Mouse (Mus musculus) gastrocnemius, postnatal 36 days (tissue): Measurements from ENCODE around the gene Tbl2. TPM values are rescaled to one million over a fixed set of nuclear protein-coding genes. Genes with fewer than 3 reads are reported as not detected.

Source experiments
- DNase-seq, 2 experiments: peaks; one replicate each; pipeline ENCODE4 v3.0.0; 2022
- intact Hi-C: fragments of 180-260 bp; cut with DNase I; formaldehyde crosslinking; loops from one replicate; pipeline ENCODE4 v1.15.1; 2025
- long read RNA-seq, 2 experiments: library from polyadenylated mRNA; stranded (forward); transcript quantifications; one replicate each; pipeline ENCODE4 v2.0.0; 2021
- total RNA-seq, 2 experiments: library from RNA; stranded (reverse); gene quantifications; 2 replicates each; pipeline ENCODE4 v1.2.3; 2021

Tbl2 gene
- 1 to 10 TPM; 9.7 to 9.8 TPM for total RNA-seq
- long read RNA-seq, experiment 1, full-length matches to known transcripts = 6 of 13 reads
- long read RNA-seq, experiment 1, partial matches to known transcripts = 3 of 13 reads
- long read RNA-seq, experiment 1, other reads (novel, unspliced or antisense) = 4 of 13 reads
- long read RNA-seq, experiment 2, full-length matches to known transcripts = 4 of 10 reads
- long read RNA-seq, experiment 2, partial matches to known transcripts = 4 of 10 reads
- long read RNA-seq, experiment 2, other reads (novel, unspliced or antisense) = 2 of 10 reads

DNA sequence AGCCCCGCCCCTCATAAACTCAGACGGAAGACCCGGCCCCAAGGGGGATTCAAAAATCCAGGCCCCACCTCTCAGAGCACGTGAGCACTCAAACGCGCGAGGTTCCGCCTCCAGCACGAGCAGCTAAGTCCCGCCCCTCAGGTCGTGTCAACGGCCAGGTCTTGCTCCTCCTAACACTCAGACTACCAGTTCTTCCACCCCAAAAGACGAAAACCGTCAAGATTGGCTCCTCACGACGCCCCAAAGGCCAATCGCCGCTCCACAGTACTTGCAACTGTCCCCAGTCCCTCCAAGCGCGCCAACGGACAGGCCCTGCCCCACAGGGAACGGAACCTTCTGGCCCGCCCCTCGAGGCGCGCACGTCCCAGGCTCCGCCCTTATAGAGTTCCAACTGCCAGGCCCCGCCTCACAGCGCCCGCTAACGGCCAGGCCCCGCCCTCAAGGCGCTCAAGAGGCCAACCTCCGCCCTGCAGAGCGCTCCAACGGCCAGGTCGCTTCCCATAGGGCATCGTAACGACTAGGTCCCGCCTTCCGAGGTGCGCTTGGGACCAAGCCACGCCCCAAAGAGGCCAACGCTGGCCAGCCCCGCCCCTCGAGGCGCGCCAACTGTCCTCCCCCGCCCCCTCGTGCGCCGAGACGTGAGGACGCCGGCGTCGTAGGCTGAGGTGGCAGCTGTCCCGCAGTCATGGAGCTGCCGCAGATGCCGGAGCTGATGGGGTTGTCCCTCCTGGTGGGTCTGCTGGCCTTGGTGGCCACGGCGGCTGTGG, at the start of gene Tbl2:
Gene Tbl2, plus strand, starts transcription at position 605 of the 767 bp plus-strand sequence.
- intact Hi-C loops = no loop called here
- DNase-seq = peak; percentile 98 to 99

DNA sequence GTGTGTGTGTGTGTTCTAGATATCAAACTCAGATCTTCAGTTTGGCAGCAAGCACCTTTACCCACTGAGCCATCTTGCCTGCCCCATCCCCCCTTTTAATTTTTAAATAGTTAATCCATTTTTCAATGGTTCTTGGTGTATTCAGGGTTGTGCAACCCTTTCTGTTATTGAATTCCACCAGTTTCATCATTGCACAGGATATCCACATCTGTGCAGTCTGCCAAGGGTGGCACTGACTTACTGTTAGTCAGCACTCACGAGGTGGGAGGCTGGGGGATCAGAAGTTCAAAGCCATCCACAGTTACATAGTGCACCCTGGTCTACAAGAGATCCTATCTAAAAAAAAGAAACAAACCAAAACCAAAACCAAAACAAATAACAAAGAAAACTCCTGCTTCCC, 48.5 kb upstream of the Tbl2 start:
- intact Hi-C loops = loop anchor here (5.0 kb wide), 1 partner anchor 84 kb away; no protein-coding TSS in a partner anchor
- DNase-seq = no peak

DNA sequence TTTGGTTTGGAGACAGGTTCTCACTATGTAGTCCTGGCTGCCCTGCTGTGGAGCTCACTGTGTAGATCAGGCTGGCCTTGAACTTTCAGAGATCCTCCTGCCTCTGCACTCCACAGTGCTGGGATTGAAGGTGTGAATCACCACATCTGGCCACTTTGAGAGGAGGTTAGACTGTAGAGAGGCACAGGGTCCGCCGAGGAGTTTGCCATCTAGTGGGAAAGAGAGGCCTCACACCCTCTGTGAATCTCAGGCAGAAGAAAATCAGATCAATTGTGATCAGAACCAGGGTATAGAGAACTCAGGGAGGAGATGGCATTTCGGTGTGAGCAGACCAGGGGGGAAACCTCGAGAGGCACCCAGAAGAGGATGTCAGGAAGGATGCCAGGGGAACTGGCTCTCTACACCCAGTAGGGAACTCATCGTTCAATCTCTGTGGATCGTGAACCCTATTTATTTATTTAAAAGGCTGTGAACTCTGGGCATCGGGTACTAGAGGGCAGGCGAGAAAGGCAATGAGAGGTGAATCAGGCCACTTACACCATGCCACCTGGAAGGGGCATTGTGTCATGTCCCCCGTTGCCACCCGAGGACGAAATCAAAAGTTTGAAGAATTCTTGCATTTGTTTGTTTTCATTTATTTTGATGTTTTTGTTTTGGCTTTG, 45.3 kb upstream of the Tbl2 start:
- DNase-seq = no peak
- intact Hi-C loops = loop anchor here (5.0 kb wide), 1 partner anchor 87 kb away; no protein-coding TSS in a partner anchor

DNA sequence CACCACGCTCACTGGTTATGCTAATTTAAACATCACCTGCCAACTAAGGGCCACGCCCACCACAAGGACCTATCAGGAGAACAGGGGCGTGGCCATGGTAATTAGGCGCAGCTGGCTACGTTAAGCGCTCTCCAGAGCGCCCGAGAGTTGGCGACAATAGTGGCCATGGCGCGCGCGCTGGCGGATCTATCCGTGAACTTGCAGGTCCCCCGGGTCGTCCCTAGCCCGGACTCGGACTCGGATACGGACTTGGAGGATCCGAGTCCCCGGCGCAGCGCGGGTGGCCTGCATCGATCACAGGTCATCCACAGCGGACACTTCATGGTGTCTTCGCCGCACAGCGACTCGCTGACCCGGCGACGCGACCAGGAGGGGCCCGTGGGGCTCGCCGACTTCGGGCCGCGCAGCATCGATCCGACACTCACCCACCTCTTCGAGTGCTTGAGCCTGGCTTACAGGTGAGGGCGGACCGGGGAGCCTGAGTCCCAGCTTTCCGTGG, 42.6 kb upstream of the Tbl2 start:
- peak; percentile 73 for DNase-seq
- intact Hi-C loops = no loop called here

DNA sequence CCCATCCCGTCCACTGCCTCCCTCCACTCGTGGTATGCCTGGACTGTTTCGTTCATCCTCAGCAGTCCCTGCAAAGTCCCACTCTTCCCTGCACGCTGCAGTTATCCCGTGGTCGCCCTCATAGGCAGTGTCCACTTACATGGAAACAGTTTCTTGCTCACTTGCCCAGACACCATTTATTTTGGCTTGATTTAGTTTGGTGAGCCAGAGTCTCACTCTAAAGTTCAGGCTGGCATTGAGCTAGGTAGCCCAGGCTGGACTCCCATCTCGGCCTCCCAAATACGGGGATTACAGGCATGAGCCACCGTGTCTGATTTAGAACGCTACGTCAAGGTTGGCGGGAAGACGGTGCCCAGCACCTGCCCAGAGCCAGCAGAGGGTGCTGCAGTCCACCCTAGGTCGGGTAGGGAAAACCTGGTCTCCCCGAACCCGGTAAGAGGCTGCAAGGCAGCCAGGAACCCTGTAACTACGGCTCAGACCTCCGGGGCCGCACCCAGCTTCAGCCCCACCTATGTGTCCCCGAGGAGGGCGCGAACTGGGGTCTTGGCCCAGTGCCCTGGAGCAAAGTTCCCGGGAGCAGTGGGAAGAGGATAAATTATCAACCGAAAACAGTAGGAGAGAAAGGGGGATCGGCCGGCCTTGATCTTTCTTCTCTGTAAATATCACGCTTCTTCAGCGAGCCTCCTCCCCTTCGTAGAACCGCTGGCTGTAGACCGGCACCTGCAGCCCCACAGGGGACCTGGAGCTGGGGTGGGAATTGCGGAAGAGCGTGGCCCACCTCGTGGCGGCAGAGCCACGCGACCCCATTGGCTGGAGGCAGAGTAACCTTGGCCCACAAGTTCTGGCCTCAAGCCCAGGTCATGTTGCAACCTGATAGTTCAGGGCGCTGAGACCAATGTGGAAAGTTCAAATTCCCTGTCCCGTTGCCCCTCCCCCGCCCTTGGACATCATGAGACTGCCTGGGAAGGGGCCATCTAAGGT, 41.6 kb upstream of the Tbl2 start:
- intact Hi-C loops = no loop called here
- peak; percentile 72 to 86 for DNase-seq

DNA sequence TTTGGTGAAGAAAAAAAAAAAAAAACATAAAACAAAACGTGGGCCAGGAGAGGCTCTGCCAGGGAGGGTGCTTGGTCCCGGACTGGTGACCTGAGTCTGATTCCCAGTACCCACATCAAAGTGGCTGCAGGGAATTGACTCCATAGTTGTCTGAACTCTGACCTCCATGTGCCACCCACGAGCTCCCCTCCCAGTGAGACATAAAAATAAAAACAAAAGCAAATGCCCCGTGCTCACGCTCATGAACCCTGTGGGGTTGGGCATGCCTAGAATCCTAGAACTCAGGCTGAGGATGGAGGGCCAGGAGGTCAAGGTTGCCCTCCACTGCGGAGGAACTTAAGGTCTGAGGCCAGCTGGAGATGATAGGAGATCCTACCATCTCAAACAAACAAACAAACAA, 40.4 kb upstream of the Tbl2 start:
- DNase-seq = no peak
- intact Hi-C loops = no loop called here

DNA sequence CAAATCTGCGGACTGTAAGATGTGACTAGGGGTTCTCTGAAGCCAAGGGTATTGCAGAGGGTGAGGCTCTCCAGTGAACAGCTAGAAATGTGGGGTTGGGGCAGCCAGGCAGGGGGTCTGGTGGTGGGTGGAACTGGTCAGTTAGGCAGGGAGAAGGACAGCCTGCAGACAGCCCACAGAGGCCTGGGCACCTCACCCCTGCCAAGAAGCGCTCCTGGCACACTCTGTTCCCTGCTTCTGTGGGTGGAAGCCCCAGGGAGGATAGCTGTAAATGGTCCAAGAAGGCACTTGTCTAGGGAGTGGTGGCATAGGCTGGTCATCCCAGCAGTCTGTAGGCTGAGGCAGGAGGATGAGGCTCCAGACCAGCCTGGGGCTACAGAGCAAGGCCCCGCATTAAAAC, 40.0 kb upstream of the Tbl2 start:
- intact Hi-C loops = no loop called here
- DNase-seq = peak in 1 of 2 experiments; percentile 33

DNA sequence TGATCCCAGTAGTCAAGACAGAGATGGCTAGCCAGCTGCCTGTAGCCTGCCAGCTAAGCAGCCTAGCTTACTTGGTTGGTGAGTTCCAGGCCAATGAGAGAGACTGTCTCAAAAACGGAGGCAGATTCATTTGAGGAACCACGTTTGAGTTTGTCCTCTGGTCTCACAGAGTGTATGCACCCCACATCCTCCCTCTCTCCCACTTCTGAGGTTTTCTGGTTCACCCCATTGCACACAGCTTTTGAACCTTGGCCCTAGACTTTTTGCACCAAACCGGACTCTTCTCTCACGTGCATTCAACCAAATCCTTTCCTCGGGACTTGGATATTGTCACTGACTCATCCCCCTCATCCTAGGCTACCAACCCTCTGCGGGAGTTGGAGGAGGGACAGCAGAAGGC, 39.5 kb upstream of the Tbl2 start:
- intact Hi-C loops = no loop called here
- DNase-seq = no peak

DNA sequence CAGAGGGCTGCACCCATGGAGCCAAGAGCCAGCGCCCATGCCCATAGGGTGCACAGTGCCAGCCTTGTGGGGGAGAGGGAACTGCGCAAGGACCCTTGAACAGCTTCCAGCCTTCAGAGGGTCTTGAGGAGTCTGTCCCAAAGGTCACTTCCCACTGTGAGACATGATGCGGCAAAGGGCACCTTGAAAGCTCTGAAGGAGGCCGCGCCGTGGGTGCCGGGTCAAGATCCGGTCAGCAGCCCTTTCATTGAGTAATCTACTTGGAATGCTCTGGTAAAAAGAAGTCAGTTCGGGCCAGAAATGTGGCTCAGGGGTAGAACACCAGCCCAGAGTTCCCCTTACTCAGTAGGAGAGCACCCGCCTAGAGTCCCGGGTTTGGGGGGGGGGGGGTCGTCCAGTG, 35.7 kb upstream of the Tbl2 start:
- intact Hi-C loops = no loop called here
- no peak for DNase-seq

DNA sequence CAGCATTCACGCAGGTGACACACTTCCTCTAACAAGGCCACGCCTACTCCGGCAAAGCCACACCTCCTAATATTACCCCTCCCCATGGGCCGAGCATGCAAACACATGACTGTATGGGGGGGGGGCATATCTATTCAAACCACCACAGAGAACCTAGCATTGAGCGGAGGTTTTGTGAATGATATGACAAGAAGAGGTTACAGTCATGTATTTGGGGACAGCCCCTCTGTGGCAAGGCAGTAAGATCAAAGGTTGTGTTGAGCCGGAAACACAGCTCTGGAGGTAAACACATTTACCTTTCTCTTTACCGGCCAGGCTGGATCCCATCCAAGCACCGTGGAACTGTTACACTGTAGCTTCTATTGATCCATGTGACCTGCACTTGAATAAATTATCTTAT, 34.2 kb upstream of the Tbl2 start:
- intact Hi-C loops = no loop called here
- no peak for DNase-seq

DNA sequence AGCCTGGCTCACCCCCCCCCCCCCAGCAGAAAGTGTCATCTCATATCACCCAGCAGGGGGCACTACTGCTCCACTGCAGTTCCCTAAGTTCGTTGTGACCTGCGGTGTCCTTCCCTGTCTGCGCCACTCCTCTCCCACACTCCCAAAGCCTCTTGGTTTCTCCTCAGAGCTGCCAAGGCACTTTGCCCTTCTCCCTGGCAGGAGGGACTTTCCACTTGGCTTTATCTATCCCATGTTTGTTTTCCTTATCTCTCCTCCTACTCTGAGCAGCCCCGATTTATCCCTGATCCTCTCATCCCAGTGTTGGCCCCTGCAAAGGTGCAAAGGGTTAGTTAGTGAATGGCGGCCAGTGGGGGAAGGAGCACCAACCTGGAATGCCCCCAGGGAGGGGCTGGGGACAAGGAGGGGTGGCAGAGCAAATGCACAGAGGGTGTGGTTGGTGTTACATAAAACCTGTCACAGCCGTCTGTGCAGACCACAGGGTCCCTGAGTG, 30.8 kb upstream of the Tbl2 start:
- DNase-seq = peak; percentile 45 to 54
- intact Hi-C loops = loop anchor here (2.0 kb wide), 1 partner anchor 74 kb away; no protein-coding TSS in a partner anchor

DNA sequence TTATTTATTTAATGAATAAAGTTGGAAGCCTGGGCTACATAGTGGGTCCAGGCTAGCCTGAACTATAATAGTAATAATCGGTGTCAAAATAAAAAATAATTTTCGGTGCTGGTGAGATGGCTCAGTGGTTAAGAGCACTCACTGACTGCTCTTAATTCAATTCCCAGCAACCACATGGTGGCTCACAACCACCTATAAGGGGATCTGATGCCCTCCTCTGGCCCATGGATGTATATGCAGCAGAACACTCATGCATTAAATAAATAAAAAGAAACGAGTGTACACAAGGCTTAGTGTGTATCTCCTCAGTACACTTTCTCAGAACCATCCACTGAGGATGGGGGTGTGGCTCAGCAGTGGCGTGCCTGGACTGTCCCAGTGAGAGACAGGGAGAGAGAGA, 28.7 kb upstream of the Tbl2 start:
- intact Hi-C loops = no loop called here
- DNase-seq = no peak

DNA sequence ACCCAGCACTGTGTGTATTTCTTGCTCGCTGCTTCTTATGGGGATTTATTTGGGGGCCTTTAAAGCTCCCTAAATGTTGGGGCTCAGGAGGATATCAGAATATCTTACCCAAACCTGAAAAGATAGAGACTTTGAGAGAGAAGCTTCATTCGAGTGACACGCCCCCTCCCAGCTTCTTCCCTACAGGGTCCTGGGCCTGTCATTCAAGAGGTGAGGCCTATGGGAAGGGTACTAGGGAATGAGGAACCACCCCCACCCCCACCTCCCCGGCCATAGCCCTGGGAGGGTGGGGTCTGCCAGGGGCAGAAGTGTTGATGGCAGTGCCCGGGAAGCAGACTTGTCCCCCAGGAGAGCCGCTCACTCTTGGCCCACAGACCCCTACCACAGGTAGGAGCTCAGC, 23.3 kb upstream of the Tbl2 start:
- no peak for DNase-seq
- intact Hi-C loops = no loop called here

DNA sequence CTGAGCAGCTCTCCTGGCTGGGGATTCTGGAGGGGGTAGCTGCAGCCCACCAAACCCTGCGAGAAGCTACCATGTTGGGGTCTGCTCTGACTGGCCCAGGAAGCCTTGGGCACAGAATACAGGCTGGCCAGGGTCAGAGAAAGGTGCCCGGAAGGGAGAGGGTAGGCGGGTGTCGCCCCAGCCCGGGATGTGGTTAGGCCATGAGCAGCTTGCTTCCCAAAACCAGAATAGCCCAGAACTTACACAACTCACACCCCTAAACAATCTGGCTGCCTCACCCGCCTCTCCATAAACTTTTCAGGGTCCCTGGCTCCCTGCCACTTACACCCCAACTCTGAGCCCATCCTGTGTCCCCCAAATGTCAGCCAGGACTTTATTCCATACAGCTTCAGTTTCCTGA, 21.8 kb upstream of the Tbl2 start:
- no peak for DNase-seq
- intact Hi-C loops = no loop called here

DNA sequence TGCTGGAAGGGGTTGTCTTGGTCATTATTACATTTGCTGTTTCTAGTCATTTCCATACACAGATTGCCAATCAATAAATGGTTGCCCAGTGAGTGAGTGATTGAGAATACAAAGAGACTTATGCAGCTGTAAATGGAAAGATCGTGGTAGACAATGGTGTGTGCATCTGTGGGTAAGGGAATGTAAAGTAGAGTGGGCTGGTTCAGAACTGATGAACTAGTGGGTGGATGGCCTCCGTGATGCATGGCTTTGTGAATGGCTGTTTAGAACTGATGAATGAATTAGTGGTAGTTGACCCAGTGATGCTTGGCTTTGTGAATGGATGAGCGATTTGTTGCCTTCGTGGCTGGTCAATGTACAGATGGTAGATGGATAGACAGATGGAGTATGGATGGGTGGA, 19.7 kb upstream of the Tbl2 start:
- intact Hi-C loops = no loop called here
- no peak for DNase-seq

DNA sequence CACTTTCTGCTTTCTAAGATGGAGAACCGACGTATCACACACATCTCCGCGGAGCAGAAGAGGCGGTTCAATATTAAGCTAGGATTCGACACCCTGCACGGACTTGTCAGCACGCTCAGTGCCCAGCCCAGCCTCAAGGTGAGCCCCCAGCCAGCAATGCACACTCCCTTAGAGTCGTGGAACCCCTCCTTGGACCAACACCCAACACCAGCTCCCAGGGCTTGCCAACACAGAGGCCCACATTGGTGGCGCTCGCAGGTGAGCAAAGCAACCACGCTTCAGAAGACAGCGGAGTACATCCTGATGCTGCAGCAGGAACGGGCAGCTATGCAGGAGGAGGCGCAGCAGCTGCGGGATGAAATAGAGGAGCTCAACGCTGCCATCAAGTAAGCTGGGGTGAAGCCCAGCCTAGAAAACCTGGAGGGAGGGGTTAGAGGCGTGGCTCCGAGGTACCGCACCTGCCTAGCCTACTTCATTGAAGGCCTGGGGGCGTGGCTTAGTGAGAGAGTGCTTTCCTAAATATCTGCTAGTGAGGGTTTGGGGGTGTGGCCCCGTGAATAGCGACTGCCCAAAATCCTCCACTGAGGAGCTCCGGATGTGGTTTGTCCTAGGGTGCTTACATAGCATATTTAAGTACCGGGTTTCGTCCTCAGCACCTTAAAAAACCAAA, 15.6 kb upstream of the Tbl2 start:
- intact Hi-C loops = no loop called here
- no peak for DNase-seq

DNA sequence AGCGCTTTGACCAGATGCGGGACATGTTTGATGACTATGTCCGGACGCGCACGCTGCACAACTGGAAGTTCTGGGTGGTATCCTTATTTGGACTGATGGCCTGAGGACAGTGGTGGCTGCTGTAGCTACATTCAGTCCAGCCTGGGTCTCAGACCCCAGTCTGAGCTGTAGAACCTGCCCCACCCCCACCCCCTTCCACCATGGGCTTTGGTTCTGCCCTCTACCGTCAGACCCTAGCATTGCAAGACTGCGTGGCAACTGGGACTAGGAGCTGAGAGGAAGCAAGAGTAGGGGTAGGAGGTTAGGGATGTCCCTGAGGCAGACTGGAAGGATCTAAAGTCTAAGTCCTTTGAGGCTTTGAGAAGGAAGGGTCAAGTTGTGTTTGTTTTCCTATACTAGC, 14.9 kb upstream of the Tbl2 start:
- intact Hi-C loops = no loop called here
- no peak for DNase-seq

DNA sequence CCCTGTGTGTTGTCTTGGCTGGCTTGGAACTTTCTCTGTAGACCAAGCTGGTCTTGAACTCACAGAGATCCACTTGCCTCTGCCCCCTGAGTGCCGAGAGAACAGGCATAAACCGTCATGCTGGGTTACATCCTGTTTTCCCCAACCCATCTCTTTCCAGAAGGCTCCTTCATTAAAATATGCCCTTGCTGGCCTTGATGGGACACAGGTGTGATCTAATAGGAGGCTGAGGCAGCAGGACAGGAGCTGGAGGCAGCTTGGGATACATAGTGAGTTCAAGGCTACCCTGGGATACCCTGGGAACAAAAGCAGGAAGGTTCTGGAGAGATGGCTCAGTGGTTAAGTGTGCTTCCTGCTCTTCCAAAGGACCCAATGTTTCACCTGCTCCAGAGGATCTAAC, 9.6 kb upstream of the Tbl2 start:
- DNase-seq = no peak
- intact Hi-C loops = no loop called here

DNA sequence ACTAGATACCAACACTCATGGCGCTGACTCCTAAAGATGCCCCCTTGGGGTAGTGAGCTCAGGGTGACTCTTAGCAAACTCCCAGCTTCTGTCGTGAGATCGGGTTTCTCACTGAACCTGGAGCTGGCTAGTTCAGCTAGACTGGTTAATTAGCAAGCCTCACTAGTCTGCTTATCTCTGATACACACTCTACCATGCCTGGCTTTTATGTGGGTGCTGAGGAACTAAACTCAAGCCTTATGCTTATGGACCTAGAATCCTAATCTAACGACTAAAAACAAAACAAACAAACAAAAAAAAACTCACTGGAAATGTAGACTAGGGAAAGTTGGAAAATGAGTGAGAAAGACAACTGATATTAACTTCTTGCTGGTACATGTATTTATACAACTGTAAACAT, 5.0 kb upstream of the Tbl2 start:
- no peak for DNase-seq
- intact Hi-C loops = no loop called here

DNA sequence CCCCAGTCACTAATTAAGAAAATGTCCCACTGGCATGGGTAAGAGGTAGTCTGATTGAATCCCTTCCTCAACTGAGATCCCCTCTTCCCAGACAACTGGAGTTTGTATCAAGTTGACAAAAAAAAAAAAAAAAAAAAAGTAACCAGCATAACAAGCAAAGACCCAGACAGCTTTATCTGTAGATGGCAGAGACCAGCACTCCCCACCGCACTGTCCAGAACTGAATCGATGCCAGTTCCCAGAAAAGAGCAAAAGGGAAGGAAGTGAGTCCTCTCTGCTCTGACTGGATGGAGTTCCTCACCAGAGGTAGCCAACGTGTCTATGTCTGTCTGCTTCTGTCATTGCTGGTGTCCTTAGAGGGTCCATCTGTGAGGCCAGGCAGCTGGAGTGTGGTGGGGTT, 3.9 kb upstream of the Tbl2 start:
- intact Hi-C loops = no loop called here

More for the DNA sequence above, 3.9 kb upstream of the Tbl2 start:
- no peak for DNase-seq
